Mouse (Mus musculus) megakaryocyte-erythroid progenitor cell, adult 5 weeks (primary cell): Measurements from ENCODE around the gene Wnt3a. TPM values are rescaled to one million over a fixed set of nuclear protein-coding genes. Genes with fewer than 3 reads are reported as not detected.

Experiments used
- polyA plus RNA-seq: library from polyadenylated mRNA; stranded (reverse); fragments of >175 nt; gene quantifications from 2 replicates; pipeline ENCODE4 v1.2.3, GENCODE M21; 2012

Gene Wnt3a
- not detected in 2 replicates for polyA plus RNA-seq

DNA sequence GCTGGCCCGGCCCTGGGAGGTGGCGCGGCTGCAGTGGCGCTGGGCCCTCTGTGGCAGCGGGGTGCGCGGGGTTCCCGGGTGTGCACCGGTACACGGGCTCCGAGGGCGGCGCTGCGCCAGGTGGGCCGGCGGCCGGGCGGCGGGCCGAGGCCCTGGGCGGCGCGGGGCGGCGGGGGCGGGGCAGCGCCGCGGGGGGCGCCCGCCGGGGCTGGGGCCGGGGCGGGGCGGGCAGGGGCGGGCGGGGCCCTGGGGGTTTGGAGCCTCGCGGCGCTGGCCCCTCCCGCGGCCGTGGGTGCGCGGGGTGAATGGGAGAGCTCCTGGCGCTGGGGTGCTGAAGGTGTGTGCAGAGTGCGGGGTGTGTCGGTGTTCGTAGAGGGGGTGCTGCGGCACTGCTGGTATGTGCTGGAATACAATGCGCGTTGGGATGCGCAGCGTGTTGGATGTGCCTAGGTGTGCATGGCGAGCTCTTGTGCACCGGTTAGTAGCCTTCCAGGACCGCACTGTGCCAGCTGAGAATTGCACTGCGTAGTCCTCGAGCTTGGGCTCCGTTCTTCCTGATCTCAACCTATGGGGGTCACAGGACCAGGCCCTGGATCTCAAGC lies at the start of gene Wnt3a:
TSS of gene Wnt3a (minus strand) at position 51 of the 602 bp plus-strand sequence.

DNA sequence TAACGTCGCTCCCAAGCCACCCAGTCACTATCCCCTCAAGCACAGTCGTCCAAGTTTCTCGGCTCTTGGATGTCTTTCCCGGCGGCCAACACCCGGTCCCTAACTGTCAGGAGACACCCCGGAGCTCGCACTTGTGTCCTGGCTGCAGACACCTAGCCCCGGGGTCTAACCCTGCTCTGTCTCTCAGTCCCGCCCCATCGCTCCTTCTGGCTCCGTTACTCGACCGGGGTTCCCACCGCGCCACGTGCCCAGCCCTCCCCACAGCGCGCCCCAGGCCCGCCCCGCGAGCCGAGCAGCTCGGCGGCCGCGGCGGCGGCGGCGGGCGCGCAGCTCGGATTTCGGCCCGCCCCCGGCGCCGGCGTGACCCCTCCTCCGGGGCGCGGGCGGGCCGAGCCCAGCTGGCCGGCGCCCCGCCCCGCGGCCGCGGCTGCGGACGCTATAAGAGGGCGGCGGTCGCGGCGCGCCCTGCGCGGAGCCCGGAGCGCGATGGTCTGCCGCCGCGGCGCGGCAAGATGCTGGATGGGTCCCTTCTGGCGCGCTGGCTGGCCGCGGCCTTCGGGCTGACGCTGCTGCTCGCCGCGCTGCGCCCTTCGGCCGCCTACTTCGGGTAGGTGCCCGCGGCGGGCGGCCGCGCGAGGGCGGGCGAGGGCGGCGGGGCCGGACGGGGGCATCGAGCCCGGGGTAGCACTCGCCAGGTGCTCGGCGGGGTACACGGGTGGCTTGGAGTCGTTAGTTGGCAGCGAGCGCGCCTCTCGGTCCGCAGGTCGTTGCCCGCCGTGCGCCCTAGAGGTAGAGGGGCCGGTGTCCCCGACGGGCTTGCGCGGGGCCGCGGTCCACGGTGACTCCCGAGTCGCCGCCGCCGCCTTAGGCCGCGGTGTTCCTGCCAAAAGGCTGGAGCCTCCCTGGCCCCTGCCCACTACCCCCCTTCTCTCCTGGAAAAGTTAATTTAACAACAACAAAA lies 16.2 kb upstream of the Wnt3a start, which contains the start of gene Wnt9a:
TSS of gene Wnt9a (plus strand) at position 468 of the 961 bp plus-strand sequence.

DNA sequence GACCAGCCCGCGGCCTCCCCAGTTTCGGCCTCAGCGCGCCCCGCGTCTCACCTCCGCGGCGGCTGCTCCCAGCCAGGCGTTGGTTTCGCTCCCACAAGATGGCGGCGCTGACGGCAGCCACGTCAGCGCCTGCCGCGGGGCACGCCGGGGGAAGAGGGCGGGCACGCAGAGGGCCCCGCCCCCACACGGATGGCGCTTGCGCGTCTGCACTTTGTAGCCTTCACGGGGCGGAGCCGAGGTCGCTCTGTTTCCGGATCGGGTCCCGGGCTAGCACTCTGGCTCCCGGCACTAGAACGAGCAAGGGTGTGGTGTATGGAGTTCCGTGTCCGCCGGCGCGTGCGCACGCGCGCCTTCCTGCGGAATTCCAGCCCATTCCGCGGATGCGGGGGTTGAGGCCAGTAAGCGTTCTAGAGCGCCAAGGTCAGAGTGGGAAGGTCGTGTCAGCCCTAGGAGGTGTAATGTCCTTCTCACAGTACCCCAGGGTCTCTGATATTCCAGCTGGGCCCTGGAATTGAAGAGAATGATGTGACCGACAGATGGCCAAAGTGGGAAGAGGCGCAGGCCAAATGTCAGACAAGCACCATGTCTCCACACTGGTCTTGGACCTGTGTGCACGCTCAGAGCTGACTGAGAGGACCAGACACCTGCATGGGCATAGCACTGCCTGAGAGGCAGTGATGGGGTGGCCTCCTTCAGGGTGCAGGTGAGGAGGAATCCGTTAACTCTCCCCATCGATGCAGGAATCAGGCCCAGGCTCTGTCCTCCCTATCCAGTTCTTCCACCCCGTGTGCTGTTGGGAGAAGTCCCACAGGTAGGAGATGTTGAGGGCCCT lies 62.2 kb downstream of the Wnt3a start, which contains the start of gene Arf1:
TSS of gene Arf1 (minus strand) at position 149 of the 832 bp plus-strand sequence.

DNA sequence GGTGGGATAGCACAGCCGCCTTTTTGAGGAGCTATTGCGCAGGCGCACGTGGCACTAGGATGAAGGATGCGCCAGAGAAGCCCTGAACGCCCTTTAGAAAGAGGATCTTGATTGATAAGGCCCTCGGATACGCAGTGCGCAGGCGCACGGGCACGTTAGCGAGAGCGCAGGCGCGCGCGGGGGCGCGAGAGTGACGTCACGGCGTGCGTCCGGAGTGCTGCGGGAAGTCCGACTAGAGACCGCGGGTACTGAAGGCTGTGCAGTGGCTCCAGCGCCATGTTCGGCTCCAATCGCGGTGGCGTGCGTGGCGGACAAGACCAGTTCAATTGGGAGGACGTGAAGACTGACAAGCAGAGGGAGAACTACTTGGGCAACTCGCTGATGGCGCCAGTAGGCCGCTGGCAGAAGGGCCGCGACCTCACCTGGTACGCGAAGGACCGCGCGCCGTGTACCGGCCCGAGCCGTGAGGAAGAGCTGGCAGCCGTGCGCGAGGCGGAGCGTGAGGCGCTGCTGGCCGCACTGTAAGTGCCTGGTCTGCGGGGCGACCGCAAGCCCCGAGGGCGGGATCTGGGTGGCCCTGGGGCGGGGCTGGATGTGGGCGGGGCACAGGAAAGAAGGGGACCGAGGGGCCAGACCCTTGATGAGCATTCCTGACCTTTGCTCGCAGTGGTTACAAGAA lies 82.3 kb downstream of the Wnt3a start, which contains the start of gene 2310033P09Rik:
TSS of gene 2310033P09Rik (plus strand) at position 169 of the 679 bp plus-strand sequence.

DNA sequence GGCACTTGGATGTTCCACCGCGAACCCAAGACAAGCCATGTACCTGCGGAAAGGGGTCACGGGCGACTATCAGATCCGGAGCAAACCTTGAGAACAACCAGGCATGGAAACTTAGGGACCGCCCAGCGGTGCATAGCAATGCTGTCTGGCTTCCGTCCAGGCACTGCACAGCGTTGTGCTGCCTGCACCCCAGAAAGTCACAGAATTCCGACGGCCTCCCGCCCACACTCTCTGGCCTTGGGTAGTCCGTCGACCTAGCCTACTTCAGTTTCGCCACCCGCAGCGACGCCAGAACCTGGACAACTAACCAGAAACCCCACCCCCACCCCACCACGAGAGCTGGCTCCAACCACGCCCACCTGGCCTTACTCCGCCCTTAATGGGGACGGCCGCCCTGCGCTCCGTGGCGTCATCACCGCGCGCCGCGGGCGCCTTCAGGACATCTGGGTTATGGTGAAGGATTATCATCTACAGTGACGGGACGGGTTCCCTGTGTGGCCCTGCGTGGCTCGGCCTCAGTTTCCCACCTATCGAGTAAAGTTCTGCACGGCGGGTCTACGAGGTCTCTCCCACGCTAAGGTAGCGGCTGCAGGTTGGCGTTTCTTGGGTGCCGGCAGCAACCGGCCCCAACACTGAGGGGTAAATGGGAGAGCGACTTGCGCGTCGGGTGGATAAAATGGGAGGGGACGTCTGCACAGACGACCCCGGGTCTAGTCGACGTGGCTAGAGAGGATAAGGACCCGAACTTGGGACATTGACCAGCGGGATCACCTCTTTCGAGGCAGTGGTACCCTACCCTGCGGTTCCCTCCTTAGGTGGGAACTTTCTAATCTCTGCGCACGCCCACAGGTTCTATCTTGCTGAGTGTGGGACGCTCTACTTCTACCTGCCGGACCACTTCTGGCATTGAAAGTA lies 88.2 kb downstream of the Wnt3a start, which contains the start of gene Mrpl55:
TSS of gene Mrpl55 (plus strand) at position 406 of the 915 bp plus-strand sequence.

Other genes with a start within 250 kb of the Wnt3a start
- gene Obscn, start 154.3 kb downstream of the Wnt3a start, polyA plus RNA-seq = 0.23 and 0.43 TPM in 2 replicates
- 11.0 and 12.0 TPM in 2 replicates for gene Iba57, start 127.0 kb downstream of the Wnt3a start, polyA plus RNA-seq
- 0.06 TPM in 1 of 2 replicates, not detected in the other for gene Gjc2, start 107.5 kb downstream of the Wnt3a start, polyA plus RNA-seq
- 99.1 and 101 TPM in 2 replicates for gene Guk1, start 98.5 kb downstream of the Wnt3a start, polyA plus RNA-seq
- gene Mrpl55, start 88.3 kb downstream of the Wnt3a start, polyA plus RNA-seq = 36.9 and 39.6 TPM in 2 replicates
- 38.4 and 54.5 TPM in 2 replicates for gene 2310033P09Rik, start 82.4 kb downstream of the Wnt3a start, polyA plus RNA-seq
- 150 and 169 TPM in 2 replicates for gene Arf1, start 62.5 kb downstream of the Wnt3a start, polyA plus RNA-seq
- gene Wnt9a, start 16.2 kb upstream of the Wnt3a start, polyA plus RNA-seq = 0.05 and 0.13 TPM in 2 replicates
- gene Prss38, start 84.9 kb upstream of the Wnt3a start, polyA plus RNA-seq = not detected in 2 replicates
- 3.8 and 4.7 TPM in 2 replicates for gene Jmjd4, start 159.3 kb upstream of the Wnt3a start, polyA plus RNA-seq
- 4.4 and 5.1 TPM in 2 replicates for gene Snap47, start 160.4 kb upstream of the Wnt3a start, polyA plus RNA-seq
- gene Zfp867, start 181.7 kb upstream of the Wnt3a start, polyA plus RNA-seq = 0.01 and 0.06 TPM in 2 replicates
- 71.6 and 85.9 TPM in 2 replicates for gene Zkscan17, start 236.0 kb upstream of the Wnt3a start, polyA plus RNA-seq